Mouse (Mus musculus): ENCODE results near the gene Mrpl42. TPM values are rescaled to one million over a fixed set of nuclear protein-coding genes. Genes with fewer than 3 reads are reported as not detected.
"Not testable (repeated sequence)": the region's sequence is repeated elsewhere in the genome, so short reads cannot be mapped to it uniquely, and the experiment has no call there.

Gene Mrpl42
- 364 and 380 TPM in 2 replicates for polyA plus RNA-seq (2016; fragmentation: Nextera tagmentation; extraction: Ambion mirVana)

GRCm38 (mm10) chr10:95501463-95502081, at the start of gene Mrpl42:
TSS of gene Mrpl42 (minus strand) at chr10:95501940.
- peak within 1 kb of the TSS; percentile 90 for H3K4me3 ChIP-seq
- H3K27me3 ChIP-seq (replicated peaks; ENCODE audit: low read depth, poor library complexity, severe bottlenecking), result no peaks in the 10 kb centered on the region
- under 1% methylated on average over 35 of the region's 35 CpGs for WGBS
- H3K36me3 ChIP-seq (replicated peaks), result peaks cover 26% of the 10 kb centered on the region
- H3K4me1 ChIP-seq, result peaks cover 12% of the 10 kb centered on the region
- H3K27ac ChIP-seq (replicated peaks), result peak within 1 kb of the TSS; percentile 96
- no peaks in the 10 kb centered on the region for H3K9me3 ChIP-seq
- DNase-seq (ENCODE audit: low spot score), result peak; percentile 91

- H3K36me3 ChIP-seq (replicated peaks), result peaks cover 83% of the 10 kb centered on the region
- no peaks in the 10 kb centered on the region for H3K27me3 ChIP-seq (replicated peaks; ENCODE audit: low read depth, poor library complexity, severe bottlenecking)
- no peak overlapping the region for H3K4me3 ChIP-seq
- H3K4me1 ChIP-seq, result no peaks in the 10 kb centered on the region
- WGBS, result 72% methylated on average over 1 of the region's 1 CpGs
- DNase-seq (ENCODE audit: low spot score), result no peak
- no peaks in the 10 kb centered on the region for H3K9me3 ChIP-seq
- no peak overlapping the region for H3K27ac ChIP-seq (replicated peaks)
Observed at GRCm38 (mm10) chr10:95550506-95550905, 48.8 kb upstream of the Mrpl42 start.

DNA sequence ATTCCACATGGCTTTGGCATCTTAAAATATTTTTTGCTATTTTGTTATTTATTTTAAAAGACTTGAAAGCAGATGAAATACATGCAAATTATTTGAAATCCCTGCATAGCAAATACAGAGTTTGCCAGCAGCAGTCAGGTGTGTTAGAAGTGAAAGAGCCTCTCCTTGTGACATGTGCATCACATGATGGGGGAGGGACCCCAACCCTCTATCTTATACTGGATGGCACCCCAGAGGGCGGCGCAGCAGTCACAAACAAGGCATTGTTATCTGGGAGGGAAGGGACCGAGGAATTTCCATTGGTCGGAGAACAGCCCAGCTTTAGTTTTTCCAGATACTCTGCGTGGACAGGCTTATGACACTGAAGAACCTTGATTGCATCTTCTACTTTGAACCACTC, 47.3 kb upstream of the Mrpl42 start:
- not testable (repeated sequence) for DNase-seq (ENCODE audit: low spot score); H3K9me3 ChIP-seq; H3K4me3 ChIP-seq; H3K27me3 ChIP-seq (replicated peaks; ENCODE audit: low read depth, poor library complexity, severe bottlenecking); H3K4me1 ChIP-seq; H3K27ac ChIP-seq (replicated peaks)
- WGBS, result 49% methylated on average over 5 of the region's 5 CpGs
- peaks cover 83% of the 10 kb centered on the region for H3K36me3 ChIP-seq (replicated peaks)

DNA sequence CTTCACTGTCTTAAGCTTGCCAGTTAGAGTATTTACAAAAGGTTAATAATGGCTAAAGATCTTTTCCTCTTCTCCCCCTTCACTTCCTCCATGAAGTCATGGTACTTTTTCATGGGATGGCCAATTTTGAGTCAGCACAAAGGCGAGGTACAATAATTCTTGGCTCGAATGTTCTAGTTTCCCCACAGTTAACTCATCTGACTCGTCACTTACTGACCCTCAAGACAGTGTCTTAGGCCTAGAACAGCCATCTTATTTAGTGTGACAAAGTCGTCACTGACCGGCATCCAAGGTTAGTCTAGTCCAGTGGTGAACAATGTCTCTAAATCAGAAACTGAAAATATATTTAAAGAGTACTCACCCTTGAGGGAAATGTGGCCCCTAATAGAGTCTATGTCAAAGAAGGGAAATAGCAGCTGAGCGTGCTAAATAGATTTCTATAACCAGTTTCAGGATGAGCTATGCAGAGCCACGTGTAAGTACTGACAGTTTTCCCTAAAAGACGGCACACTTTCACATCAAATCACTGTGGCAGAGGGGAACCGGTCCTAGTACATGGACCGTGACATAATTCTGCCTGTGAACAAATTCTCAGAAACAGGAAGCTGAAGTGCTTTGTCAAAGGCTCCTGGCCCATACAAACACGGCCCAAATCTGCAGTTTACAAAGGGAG, 46.5 kb upstream of the Mrpl42 start:
- Histone ChIP-seq H3K4me1 (no peaks in the 10 kb centered on the region), H3K4me3 (no peak overlapping the region), H3K27ac (replicated peaks) (no peak overlapping the region), H3K36me3 (replicated peaks) (peaks cover 87% of the 10 kb centered on the region), H3K27me3 (replicated peaks; ENCODE audit: low read depth, poor library complexity, severe bottlenecking) (no peaks in the 10 kb centered on the region), H3K9me3 (no peaks in the 10 kb centered on the region)
- no peak for DNase-seq (ENCODE audit: low spot score)
- 86% methylated on average over 11 of the region's 11 CpGs for WGBS

- peaks cover 86% of the 10 kb centered on the region for H3K36me3 ChIP-seq (replicated peaks)
- WGBS, result 91% methylated on average over 2 of the region's 2 CpGs
Observed at GRCm38 (mm10) chr10:95546178-95546577, 44.4 kb upstream of the Mrpl42 start.

DNA sequence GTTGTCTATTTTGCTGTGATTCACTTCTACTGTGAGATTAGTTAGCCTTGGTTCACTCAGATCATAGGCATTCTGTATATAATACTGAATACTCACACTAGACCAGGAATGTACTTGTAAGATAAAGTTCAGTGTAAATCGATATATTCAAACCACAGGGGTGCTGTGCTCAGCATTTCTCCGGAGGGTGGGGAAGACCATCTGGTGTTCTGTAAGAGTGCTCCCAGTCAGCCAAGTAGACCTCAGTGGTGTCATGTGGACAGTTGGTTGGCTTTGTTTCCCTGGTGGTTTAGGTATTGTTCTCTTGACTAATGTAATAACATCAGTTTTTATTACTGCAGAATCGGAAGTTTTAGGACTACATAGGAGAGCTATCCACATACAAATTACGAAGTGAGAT, 43.3 kb upstream of the Mrpl42 start:
- H3K4me3 ChIP-seq, result no peak overlapping the region
- H3K9me3 ChIP-seq, result no peaks in the 10 kb centered on the region
- no peaks in the 10 kb centered on the region for H3K27me3 ChIP-seq (replicated peaks; ENCODE audit: low read depth, poor library complexity, severe bottlenecking)
- H3K27ac ChIP-seq (replicated peaks), result no peak overlapping the region
- peaks cover 75% of the 10 kb centered on the region for H3K36me3 ChIP-seq (replicated peaks)
- 85% methylated on average over 4 of the region's 4 CpGs for WGBS
- no peaks in the 10 kb centered on the region for H3K4me1 ChIP-seq
- no peak for DNase-seq (ENCODE audit: low spot score)

More at GRCm38 (mm10) chr10:95546178-95546577, 44.4 kb upstream of the Mrpl42 start:
- Histone ChIP-seq H3K27ac (replicated peaks) (no peak overlapping the region), H3K4me1 (no peaks in the 10 kb centered on the region), H3K27me3 (replicated peaks; ENCODE audit: low read depth, poor library complexity, severe bottlenecking) (no peaks in the 10 kb centered on the region), H3K9me3 (no peaks in the 10 kb centered on the region), H3K4me3 (no peak overlapping the region)
- DNase-seq (ENCODE audit: low spot score), result no peak

DNA sequence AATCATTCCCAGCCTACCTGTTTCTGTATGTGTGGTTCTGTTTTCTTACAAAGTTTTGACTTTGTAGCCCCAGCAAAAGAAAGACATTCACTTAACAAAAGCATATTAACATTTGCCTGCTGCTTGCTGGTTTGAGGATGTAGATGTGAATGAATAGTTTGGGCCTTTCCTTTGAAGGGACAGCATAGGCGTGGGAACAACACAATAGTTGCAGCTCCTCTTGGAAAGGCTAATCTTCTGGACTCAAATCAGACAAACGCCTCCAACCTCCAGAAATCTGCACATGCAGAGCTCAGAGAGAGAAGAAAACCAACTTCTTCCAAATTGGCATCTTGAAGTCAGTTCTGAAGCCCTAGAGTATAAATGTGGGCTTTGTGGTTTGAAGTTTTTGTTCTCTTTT, 42.9 kb upstream of the Mrpl42 start:
- Histone ChIP-seq H3K36me3 (replicated peaks) (peaks cover 71% of the 10 kb centered on the region), H3K27me3 (replicated peaks; ENCODE audit: low read depth, poor library complexity, severe bottlenecking) (no peaks in the 10 kb centered on the region), H3K4me3 (no peak overlapping the region), H3K9me3 (no peaks in the 10 kb centered on the region), H3K4me1 (no peaks in the 10 kb centered on the region), H3K27ac (replicated peaks) (no peak overlapping the region)
- no peak for DNase-seq (ENCODE audit: low spot score)
- 91% methylated on average over 2 of the region's 2 CpGs for WGBS

DNA sequence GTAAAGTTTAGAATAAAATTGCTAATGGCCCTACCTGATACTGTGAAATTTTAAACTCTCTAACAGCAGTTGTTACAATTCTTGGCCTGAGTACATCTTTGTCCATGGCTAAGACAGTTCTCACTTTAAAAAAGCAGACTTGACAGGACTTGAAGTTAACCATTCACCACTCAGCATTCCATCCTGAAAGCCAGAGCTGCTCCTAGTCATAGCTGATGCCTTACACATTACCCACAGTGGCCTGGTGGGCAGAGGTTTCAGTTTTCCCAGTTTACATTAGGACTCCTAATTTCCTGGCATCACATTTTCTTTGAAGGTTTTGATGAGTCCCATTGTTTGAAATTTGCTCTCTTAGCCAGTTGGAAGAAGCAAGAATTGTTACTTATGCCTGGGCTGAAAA, 42.3 kb upstream of the Mrpl42 start:
- no peaks in the 10 kb centered on the region for H3K9me3 ChIP-seq
- H3K4me1 ChIP-seq, result no peaks in the 10 kb centered on the region
- H3K27ac ChIP-seq (replicated peaks), result no peak overlapping the region
- H3K36me3 ChIP-seq (replicated peaks), result peaks cover 65% of the 10 kb centered on the region
- DNase-seq (ENCODE audit: low spot score), result no peak
- no peak overlapping the region for H3K4me3 ChIP-seq
- H3K27me3 ChIP-seq (replicated peaks; ENCODE audit: low read depth, poor library complexity, severe bottlenecking), result no peaks in the 10 kb centered on the region

- H3K9me3 ChIP-seq, result no peaks in the 10 kb centered on the region
- no peaks in the 10 kb centered on the region for H3K4me1 ChIP-seq
- no peak overlapping the region for H3K4me3 ChIP-seq
- WGBS, result 91% methylated on average over 2 of the region's 2 CpGs
- H3K36me3 ChIP-seq (replicated peaks), result peaks cover 58% of the 10 kb centered on the region
- no peak for DNase-seq (ENCODE audit: low spot score)
- H3K27ac ChIP-seq (replicated peaks), result no peak overlapping the region
- no peaks in the 10 kb centered on the region for H3K27me3 ChIP-seq (replicated peaks; ENCODE audit: low read depth, poor library complexity, severe bottlenecking)
Observed at GRCm38 (mm10) chr10:95543377-95543776, 41.6 kb upstream of the Mrpl42 start.

DNA sequence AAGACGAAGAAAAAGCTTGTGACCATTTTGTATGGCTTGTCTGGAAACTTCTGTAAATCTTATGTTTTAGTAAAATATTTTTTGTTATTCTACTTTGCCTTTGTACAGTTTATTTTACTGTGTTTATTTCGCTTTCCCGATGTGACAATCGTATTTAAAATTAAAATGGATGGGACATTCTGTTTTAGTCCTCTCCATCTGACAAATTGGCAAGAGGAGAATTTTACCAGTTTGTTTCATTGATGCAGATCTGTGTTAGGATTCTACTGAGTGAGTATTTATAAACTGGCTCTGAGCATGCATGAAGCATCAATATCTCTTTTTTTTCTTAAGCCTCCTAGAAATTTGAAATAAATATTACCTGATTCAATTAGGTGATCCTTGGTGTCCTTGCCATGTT, 41.2 kb upstream of the Mrpl42 start:
- Histone ChIP-seq H3K36me3 (replicated peaks) (peaks cover 54% of the 10 kb centered on the region), H3K4me3 (no peak overlapping the region), H3K27ac (replicated peaks) (no peak overlapping the region), H3K9me3 (no peaks in the 10 kb centered on the region), H3K27me3 (replicated peaks; ENCODE audit: low read depth, poor library complexity, severe bottlenecking) (no peaks in the 10 kb centered on the region), H3K4me1 (no peaks in the 10 kb centered on the region)
- WGBS, result 95% methylated on average over 4 of the region's 4 CpGs
- no peak for DNase-seq (ENCODE audit: low spot score)

DNA sequence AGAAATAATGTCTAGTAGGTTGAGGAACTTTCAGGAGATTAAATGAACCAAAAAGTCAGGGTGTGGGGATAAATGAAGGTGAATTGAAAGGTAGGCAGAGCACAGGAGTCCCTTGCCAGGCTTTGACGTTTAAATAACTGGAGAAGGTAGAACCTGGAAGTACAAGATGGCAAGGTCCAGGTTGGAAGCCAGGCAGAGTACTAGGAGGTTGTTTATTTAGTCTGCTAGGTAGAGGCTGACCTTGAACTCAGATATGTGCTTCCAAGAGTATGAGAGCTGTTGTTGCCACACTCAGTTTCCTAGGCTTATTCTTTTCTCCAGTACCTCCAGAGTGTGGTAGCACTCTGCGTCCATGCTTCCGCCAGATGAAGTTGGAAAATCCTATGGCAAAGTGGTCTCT, 38.1 kb upstream of the Mrpl42 start:
- Histone ChIP-seq H3K27ac (replicated peaks) (no peak overlapping the region), H3K27me3 (replicated peaks; ENCODE audit: low read depth, poor library complexity, severe bottlenecking) (no peaks in the 10 kb centered on the region), H3K4me3 (no peak overlapping the region), H3K9me3 (no peaks in the 10 kb centered on the region), H3K36me3 (replicated peaks) (peaks cover 23% of the 10 kb centered on the region), H3K4me1 (no peaks in the 10 kb centered on the region)
- DNase-seq (ENCODE audit: low spot score), result no peak
- 91% methylated on average over 3 of the region's 3 CpGs for WGBS

GRCm38 (mm10) chr10:95539260-95539659, 37.5 kb upstream of the Mrpl42 start:
- H3K27ac ChIP-seq (replicated peaks), result no peak overlapping the region
- H3K9me3 ChIP-seq, result no peaks in the 10 kb centered on the region
- no peaks in the 10 kb centered on the region for H3K4me1 ChIP-seq
- 90% methylated on average over 3 of the region's 3 CpGs for WGBS
- no peaks in the 10 kb centered on the region for H3K27me3 ChIP-seq (replicated peaks; ENCODE audit: low read depth, poor library complexity, severe bottlenecking)
- H3K36me3 ChIP-seq (replicated peaks), result peaks cover 17% of the 10 kb centered on the region
- no peak for DNase-seq (ENCODE audit: low spot score)
- H3K4me3 ChIP-seq, result no peak overlapping the region

GRCm38 (mm10) chr10:95536222-95536541, 34.4 kb upstream of the Mrpl42 start:
- Histone ChIP-seq H3K36me3 (replicated peaks) (0 out of 2 replicates have a peak, but pooled peaks cover 3% of the 10 kb centered on the region), H3K4me3 (no peak overlapping the region), H3K4me1 (no peaks in the 10 kb centered on the region), H3K27me3 (replicated peaks; ENCODE audit: low read depth, poor library complexity, severe bottlenecking) (no peaks in the 10 kb centered on the region), H3K27ac (replicated peaks) (no peak overlapping the region), H3K9me3 (no peaks in the 10 kb centered on the region)
- WGBS, result 88% methylated on average over 6 of the region's 6 CpGs
- no peak for DNase-seq (ENCODE audit: low spot score)

Data from embryonic facial prominence, embryonic 10.5 days (tissue).